Mouse (Mus musculus): Measurements from ENCODE around the gene Rab23.

Rab23 gene

GRCm38 (mm10) chr1:33719733-33720225 is at the start of gene Rab23:
TSS of gene Rab23 (plus strand) at chr1:33719887.
- DNase-seq (ENCODE audit: low spot score): peak; percentile 20

- DNase-seq (ENCODE audit: low spot score): no peak
Measured at GRCm38 (mm10) chr1:33670164-33670616, 49.5 kb upstream of the Rab23 start.

- no peak for DNase-seq (ENCODE audit: low spot score)
Measured at GRCm38 (mm10) chr1:33671441-33671840, 48.2 kb upstream of the Rab23 start.

- no peak for DNase-seq (ENCODE audit: low spot score)
Measured at GRCm38 (mm10) chr1:33672083-33672482, 47.6 kb upstream of the Rab23 start.

- no peak for DNase-seq (ENCODE audit: low spot score)
Measured at GRCm38 (mm10) chr1:33672514-33672913, 47.2 kb upstream of the Rab23 start.

GRCm38 (mm10) chr1:33673158-33673960 is 46.3 kb upstream of the Rab23 start:
- DNase-seq (ENCODE audit: low spot score): no peak

GRCm38 (mm10) chr1:33680435-33680834 is 39.3 kb upstream of the Rab23 start:
- DNase-seq (ENCODE audit: low spot score): no peak

GRCm38 (mm10) chr1:33680890-33681289 is 38.8 kb upstream of the Rab23 start:
- DNase-seq (ENCODE audit: low spot score): no peak

GRCm38 (mm10) chr1:33684459-33684858 is 35.2 kb upstream of the Rab23 start:
- no peak for DNase-seq (ENCODE audit: low spot score)

- no peak for DNase-seq (ENCODE audit: low spot score)
Measured at GRCm38 (mm10) chr1:33688810-33689209, 30.9 kb upstream of the Rab23 start.

- DNase-seq (ENCODE audit: low spot score): no peak
Measured at GRCm38 (mm10) chr1:33689446-33690086, 30.1 kb upstream of the Rab23 start.

GRCm38 (mm10) chr1:33690087-33690448 is 29.6 kb upstream of the Rab23 start:
- no peak for DNase-seq (ENCODE audit: low spot score)

- DNase-seq (ENCODE audit: low spot score): no peak
Measured at GRCm38 (mm10) chr1:33693893-33694292, 25.8 kb upstream of the Rab23 start.

GRCm38 (mm10) chr1:33696016-33696415 is 23.7 kb upstream of the Rab23 start:
- DNase-seq (ENCODE audit: low spot score): no peak

- DNase-seq (ENCODE audit: low spot score): no peak
Measured at GRCm38 (mm10) chr1:33701244-33701643, 18.4 kb upstream of the Rab23 start.

- DNase-seq (ENCODE audit: low spot score): no peak
Measured at GRCm38 (mm10) chr1:33709615-33710014, 10.1 kb upstream of the Rab23 start.

GRCm38 (mm10) chr1:33712026-33712425 is 7.7 kb upstream of the Rab23 start:
- DNase-seq (ENCODE audit: low spot score): no peak

GRCm38 (mm10) chr1:33714796-33715195 is 4.9 kb upstream of the Rab23 start:
- DNase-seq (ENCODE audit: low spot score): no peak

- no peak for DNase-seq (ENCODE audit: low spot score)
Measured at GRCm38 (mm10) chr1:33717636-33718035, 2.1 kb upstream of the Rab23 start.

- DNase-seq (ENCODE audit: low spot score): no peak
Measured at GRCm38 (mm10) chr1:33720231-33720630, 544 bp downstream of the Rab23 start.

- no peak for DNase-seq (ENCODE audit: low spot score)
Measured at GRCm38 (mm10) chr1:33721020-33721419, 1.3 kb downstream of the Rab23 start.

- DNase-seq (ENCODE audit: low spot score): no peak
Measured at GRCm38 (mm10) chr1:33724516-33724915, 4.8 kb downstream of the Rab23 start.

GRCm38 (mm10) chr1:33725086-33725485 is 5.4 kb downstream of the Rab23 start:
- DNase-seq (ENCODE audit: low spot score): no peak
